Mouse (Mus musculus) limb, embryonic 10.5 days (tissue): ENCODE measurements around the gene Ddx59. TPM values are rescaled to one million over a fixed set of nuclear protein-coding genes. Genes with fewer than 3 reads are reported as not detected.
A peak's percentile ranks its signal among the peaks of the same experiment; 100 is the strongest.

Experiments used
- DNase-seq: peaks from one replicate; pipeline ENCODE4 v3.0.0-alpha.2; 2017; ENCODE audit warnings: low spot score
- H3K27ac ChIP-seq: fragments of 300-500 bp; sonication (generic); 2 replicates; pipeline ENCODE4 v1.5.1; 2016; ENCODE audit warnings: mild to moderate bottlenecking
- H3K27me3 ChIP-seq: fragments of 300-500 bp; sonication (generic); 2 replicates; pipeline ENCODE4 v1.6.1; 2016; ENCODE audit warnings: low read depth, mild to moderate bottlenecking; ENCODE audit not compliant: poor library complexity, severe bottlenecking
- H3K36me3 ChIP-seq: fragments of 300-500 bp; sonication (generic); 2 replicates; pipeline ENCODE4 v1.6.1; 2016; ENCODE audit warnings: mild to moderate bottlenecking, moderate library complexity
- H3K4me1 ChIP-seq: fragments of 300-500 bp; sonication (generic); 2 replicates; pipeline ENCODE4 v1.6.1; 2016
- H3K4me3 ChIP-seq: fragments of 300-500 bp; sonication (generic); 2 replicates; pipeline ENCODE4 v1.5.1; 2016; ENCODE audit warnings: mild to moderate bottlenecking, moderate library complexity
- H3K9me3 ChIP-seq: fragments of 300-500 bp; sonication (generic); replicated peaks from 2 replicates; pipeline ENCODE4 v1.6.1; 2016; ENCODE audit warnings: mild to moderate bottlenecking
- WGBS: fragments of 180-500 bp; shearing (Covaris S2); methylation state at CpG from one replicate; pipeline ENCODE4 v1.1.7; 2016; 5-methylcytosine and 5-hydroxymethylcytosine counted together
- polyA plus RNA-seq: library from polyadenylated mRNA; unstranded; fragments of >200 nt; fragmentation: Nextera tagmentation; extraction: Ambion mirVana; gene quantifications from 2 replicates; pipeline ENCODE4 v1.2.1, GENCODE M21; 2016

Gene Ddx59
- polyA plus RNA-seq, 1 experiment from 2014 or later: 17.8 TPM

DNA sequence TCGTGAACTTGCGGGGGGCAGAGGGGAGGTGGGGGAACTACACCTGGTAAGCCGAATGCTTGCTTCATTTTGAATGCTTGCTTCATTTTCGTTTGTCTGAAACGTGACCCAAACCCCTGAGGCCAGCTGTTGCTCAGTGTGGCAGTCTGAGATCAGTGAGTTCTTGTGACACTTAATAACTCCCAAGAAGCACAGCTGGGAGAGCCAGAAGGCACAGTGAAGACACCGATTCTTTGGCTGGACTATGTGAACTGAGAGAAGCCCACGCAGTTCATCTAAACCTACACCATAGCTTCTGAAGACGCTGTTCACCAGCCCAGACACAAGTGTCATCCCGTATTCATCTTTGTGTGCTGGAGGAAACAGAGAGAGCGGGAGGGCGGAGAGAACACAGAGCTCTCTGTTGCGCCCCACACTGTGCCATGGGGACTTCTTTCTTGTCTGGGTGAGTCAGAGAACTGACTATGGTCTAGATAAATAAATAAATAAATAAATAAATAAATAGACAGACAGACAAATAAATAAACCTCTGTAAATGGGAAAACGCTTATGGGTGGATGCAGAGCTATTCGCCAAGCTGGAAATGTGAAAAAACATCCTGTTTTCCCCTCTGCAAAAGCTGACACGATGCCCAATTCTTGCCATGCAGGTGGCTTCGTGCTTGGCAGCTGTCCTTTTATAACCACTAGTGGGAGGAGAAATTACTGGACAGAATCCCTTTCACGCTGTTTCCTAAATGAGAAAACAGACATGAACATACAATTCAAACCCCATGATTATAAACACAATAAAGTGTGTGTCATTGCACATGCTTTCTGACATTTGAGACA, 40.9 kb downstream of the Ddx59 start:
- Histone ChIP-seq H3K27ac (no peak overlapping the region), H3K4me3 (no peak overlapping the region), H3K27me3 (no peaks in the 10 kb centered on the region), H3K4me1 (peaks cover 8% of the 10 kb centered on the region), H3K9me3 (no peaks in the 10 kb centered on the region), H3K36me3 (no peaks in the 10 kb centered on the region)
- 81% methylated on average over 17 of the region's 17 CpGs for WGBS
- no peak for DNase-seq

DNA sequence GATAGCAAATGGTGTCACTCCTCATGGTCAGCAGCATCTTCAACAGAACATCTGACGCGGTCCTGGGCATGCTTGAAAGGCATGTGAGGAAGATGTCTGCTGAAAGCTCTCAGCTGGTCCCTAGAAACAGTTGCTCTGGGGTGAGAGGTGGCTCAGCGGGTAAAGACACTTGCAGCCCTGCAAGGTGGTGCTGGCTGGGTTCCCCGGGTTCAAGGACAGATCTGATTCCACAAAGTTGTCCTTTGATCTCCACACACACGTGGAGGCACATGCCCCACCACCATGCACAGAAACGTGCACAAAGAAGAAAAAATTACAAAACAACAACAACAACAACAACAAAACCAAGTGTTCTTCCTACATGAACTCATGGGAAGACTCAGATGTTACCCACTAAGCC, 41.7 kb downstream of the Ddx59 start:
- 81% methylated on average over 6 of the region's 6 CpGs for WGBS
- no peak for DNase-seq
- H3K4me3 ChIP-seq: no peak overlapping the region

DNA sequence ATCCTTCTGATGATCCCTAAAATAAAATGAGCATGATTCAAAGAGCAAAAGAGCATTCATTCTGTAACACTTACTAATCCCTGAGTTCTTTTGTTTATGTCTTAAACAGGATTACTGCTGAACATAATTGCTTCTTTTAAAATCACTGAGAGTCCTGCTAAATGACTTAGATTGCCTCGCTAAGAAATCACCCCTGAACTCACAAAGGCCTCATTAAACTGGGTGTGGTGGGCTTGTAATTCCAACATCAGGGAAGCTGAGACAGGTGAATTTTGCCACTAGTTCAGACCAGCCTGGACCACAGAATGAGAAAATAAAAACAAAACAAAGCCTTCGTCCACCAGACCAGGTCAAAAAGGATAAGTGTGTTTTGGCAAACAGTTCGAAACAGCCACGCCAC, 42.3 kb downstream of the Ddx59 start:
- DNase-seq: no peak
- H3K36me3 ChIP-seq: no peaks in the 10 kb centered on the region
- 76% methylated on average over 4 of the region's 4 CpGs for WGBS
- no peaks in the 10 kb centered on the region for H3K9me3 ChIP-seq
- H3K27me3 ChIP-seq: no peaks in the 10 kb centered on the region
- no peak overlapping the region for H3K4me3 ChIP-seq
- H3K27ac ChIP-seq: no peak overlapping the region
- peaks cover 8% of the 10 kb centered on the region for H3K4me1 ChIP-seq

More for the DNA sequence above, 41.7 kb downstream of the Ddx59 start:
- Histone ChIP-seq H3K9me3 (no peaks in the 10 kb centered on the region), H3K27ac (no peak overlapping the region), H3K36me3 (no peaks in the 10 kb centered on the region), H3K4me1 (peaks cover 8% of the 10 kb centered on the region), H3K27me3 (no peaks in the 10 kb centered on the region)

DNA sequence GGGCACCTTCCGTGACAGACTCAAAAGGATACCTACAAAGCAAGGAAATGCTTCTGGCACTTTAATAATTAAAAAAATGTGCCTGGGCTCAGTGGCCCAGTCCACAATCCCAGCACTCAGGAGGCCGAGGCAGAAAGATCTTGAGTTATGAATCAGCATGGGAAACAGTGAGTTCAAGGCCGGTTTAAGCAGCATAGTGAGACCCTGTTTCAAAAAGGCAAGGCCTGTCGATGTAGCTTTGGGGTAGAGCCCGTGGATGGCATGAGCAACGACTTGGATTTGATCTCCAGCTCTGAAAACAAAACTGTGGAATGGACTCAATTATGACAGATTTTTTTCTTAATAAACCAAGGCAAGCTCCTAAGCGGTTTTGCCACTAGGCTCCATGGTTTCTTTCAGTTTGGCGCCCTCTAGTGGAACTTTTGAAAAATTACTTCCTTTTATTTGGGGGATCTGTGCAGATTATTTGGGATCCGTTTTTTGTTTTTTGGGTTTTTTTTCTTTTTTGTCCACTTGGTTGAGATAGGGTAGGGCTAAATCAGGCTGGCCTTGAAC, 43.7 kb downstream of the Ddx59 start:
- H3K4me3 ChIP-seq: no peak overlapping the region
- no peak for DNase-seq
- H3K9me3 ChIP-seq: no peaks in the 10 kb centered on the region
- no peaks in the 10 kb centered on the region for H3K36me3 ChIP-seq
- H3K27ac ChIP-seq: no peak overlapping the region
- WGBS: 31% methylated on average over 9 of the region's 9 CpGs
- peaks cover 8% of the 10 kb centered on the region for H3K4me1 ChIP-seq
- H3K27me3 ChIP-seq: no peaks in the 10 kb centered on the region

DNA sequence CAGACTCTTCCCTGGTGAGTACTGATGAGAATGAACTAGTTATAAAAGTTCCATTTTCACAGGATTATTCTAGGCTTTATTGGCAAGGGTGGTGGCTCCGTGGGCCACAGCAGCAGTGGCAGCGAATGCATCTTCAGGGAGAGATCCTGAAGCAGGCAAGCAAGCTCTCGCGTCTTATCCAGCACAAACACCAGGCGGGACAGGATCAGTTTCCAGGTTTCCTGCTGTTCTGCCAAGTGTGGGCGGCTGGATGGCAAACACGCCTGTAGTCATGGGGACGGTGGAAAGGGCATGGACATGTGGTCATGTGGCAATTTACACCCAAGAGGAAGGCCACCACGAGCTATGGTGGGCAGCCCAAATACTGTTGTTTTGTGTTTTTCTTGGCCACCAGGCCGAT, 47.4 kb downstream of the Ddx59 start:
- 62% methylated on average over 10 of the region's 10 CpGs for WGBS
- no peaks in the 10 kb centered on the region for H3K9me3 ChIP-seq
- no peak for DNase-seq
- H3K4me3 ChIP-seq: no peak overlapping the region
- H3K27ac ChIP-seq: no peak overlapping the region
- no peaks in the 10 kb centered on the region for H3K36me3 ChIP-seq
- H3K27me3 ChIP-seq: no peaks in the 10 kb centered on the region
- peaks cover 15% of the 10 kb centered on the region for H3K4me1 ChIP-seq

DNA sequence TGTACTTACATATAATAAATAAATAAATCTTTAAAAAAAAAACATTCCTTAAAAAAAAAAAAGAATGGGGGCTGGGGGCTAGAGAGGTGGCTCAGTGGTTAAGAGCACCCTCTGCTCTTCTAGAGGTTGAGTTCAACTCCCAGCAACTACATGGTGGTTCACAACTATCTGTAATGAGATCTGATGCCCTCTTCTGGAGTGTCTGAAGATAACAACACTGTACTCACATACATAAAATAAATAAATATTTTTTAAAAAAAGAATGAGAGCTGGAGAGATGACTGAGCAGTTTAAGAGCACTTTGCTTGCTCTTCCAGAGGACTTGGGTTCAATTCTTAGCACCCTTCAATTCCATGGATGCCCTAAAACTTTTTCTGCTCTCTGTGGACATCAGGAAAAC, 50.1 kb downstream of the Ddx59 start:
- Histone ChIP-seq H3K27ac (no peak overlapping the region), H3K9me3 (no peaks in the 10 kb centered on the region), H3K36me3 (peaks cover 21% of the 10 kb centered on the region), H3K4me3 (no peak overlapping the region), H3K4me1 (peaks cover 15% of the 10 kb centered on the region), H3K27me3 (no peaks in the 10 kb centered on the region)
- no peak for DNase-seq

DNA sequence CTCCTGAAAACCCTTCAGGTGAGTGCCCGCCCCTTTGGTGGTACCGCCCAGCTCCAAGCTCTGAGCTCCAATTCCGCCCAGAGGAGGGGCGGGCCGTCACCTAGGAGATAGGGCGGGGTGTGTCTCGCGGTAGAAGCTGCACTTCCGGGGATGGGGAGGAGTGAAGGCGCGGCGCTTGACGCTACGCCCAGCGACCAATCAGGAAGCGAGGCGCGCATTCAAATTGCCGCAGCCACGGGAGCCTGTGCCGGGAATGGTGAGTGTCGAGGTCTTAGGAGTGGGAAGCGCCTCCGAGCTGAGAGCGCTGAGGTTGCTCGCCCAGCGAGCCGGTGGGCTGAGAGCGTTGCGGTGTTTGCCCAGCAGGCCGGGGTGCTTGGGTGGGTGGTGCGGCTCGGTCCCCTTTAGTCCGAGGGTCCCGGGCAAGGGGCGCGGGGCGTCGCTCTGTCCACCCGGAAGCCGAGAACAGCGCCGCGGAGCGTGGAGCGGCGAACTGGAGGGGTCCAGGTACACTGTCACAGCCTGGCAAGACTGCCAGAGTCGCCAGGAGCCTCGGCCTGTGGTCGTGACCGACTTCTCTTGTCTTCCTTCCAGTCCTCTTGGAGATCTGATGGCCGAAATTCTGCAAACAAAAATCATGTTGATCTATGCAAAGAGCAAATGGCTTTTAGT, 51.2 kb downstream of the Ddx59 start, which contains the start of gene Kif14:
Gene Kif14 (plus strand): TSS at position 201 of the 669 bp plus-strand sequence.
- DNase-seq: peak; percentile 99
- Histone ChIP-seq H3K27me3 (no peaks in the 10 kb centered on the region), H3K27ac (peak within 1 kb of the TSS; percentile 93), H3K4me3 (peak within 1 kb of the TSS; percentile 84), H3K36me3 (peaks cover 29% of the 10 kb centered on the region), H3K4me1 (peaks cover 20% of the 10 kb centered on the region), H3K9me3 (no peaks in the 10 kb centered on the region)
- under 1% methylated on average over 52 of the region's 52 CpGs for WGBS

DNA sequence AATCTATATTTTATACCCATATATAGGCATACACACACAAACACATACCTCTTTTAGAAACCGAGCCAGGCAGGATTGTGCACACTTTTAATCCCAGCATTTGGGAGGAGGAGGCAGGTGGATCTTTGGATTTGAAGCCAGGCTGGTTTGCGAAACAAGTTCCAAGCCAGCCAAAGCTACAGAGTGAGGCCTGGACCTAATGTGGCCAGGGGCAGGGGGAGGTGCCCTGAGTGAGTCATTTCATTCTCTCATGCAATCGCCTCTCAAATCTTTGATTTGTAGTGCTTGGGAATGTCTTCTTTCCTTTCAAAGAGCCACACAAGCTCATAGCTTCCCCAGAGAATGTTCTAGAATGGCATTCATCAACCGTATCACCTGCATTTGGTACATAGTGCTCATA, 54.3 kb downstream of the Ddx59 start:
- no peak for DNase-seq
- WGBS: 97% methylated on average over 4 of the region's 4 CpGs
- no peaks in the 10 kb centered on the region for H3K9me3 ChIP-seq
- peaks cover 20% of the 10 kb centered on the region for H3K4me1 ChIP-seq
- no peak overlapping the region for H3K4me3 ChIP-seq
- no peak overlapping the region for H3K27ac ChIP-seq
- H3K27me3 ChIP-seq: no peaks in the 10 kb centered on the region
- H3K36me3 ChIP-seq: peaks cover 59% of the 10 kb centered on the region

DNA sequence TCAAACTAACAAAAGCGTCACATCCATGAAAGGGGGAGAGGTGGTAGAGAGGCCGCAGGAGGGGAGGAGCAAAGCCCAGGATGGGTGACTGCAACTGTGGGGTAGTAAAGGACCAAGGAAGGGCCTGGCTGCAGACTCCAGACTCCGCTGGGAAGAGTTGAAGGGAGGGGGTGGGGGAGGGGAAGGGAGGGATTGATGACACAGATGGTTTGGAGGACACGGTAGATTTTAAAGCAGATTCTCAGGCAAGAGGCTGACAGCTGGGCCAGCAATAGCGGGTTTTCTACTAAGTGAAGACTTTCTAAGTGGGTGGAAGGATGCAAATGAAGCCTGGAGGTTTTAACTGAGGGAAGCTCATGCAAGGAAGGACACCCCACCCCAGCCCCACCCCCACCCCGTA, 55.4 kb downstream of the Ddx59 start:
- H3K27ac ChIP-seq: no peak overlapping the region
- DNase-seq: no peak
- WGBS: 18% methylated on average over 6 of the region's 6 CpGs
- no peaks in the 10 kb centered on the region for H3K27me3 ChIP-seq
- no peak overlapping the region for H3K4me3 ChIP-seq
- peaks cover 20% of the 10 kb centered on the region for H3K4me1 ChIP-seq
- H3K9me3 ChIP-seq: no peaks in the 10 kb centered on the region
- H3K36me3 ChIP-seq: peaks cover 68% of the 10 kb centered on the region

Other genes with a start within 250 kb of the Ddx59 start
- gene Mroh3, start 202.4 kb upstream of the Ddx59 start, polyA plus RNA-seq: 0.15 and 0.25 TPM in 2 replicates
- 23.6 and 29.2 TPM in 2 replicates for gene Inava, start 181.0 kb upstream of the Ddx59 start, polyA plus RNA-seq
- gene Gpr25, start 154.4 kb upstream of the Ddx59 start, polyA plus RNA-seq: not detected in 2 replicates
- gene Camsap2, start 69.2 kb upstream of the Ddx59 start, polyA plus RNA-seq: 11.6 and 11.7 TPM in 2 replicates
- gene Kif14, start 51.1 kb downstream of the Ddx59 start, polyA plus RNA-seq: 7.7 and 9.8 TPM in 2 replicates
- 31.2 and 32.4 TPM in 2 replicates for gene Zfp281, start 209.6 kb downstream of the Ddx59 start, polyA plus RNA-seq